Mouse (Mus musculus) thymus, postnatal 0 days (tissue): ENCODE measurements around the gene Nlrp10. TPM values are rescaled to one million over a fixed set of nuclear protein-coding genes. Genes with fewer than 3 reads are reported as not detected.

ENCODE experiments used
- DNase-seq: peaks from one replicate; pipeline ENCODE4 v3.0.0-alpha.2; 2015; ENCODE audit warnings: low spot score
- polyA plus RNA-seq: library from polyadenylated mRNA; unstranded; fragments of >200 nt; fragmentation: Nextera tagmentation; extraction: Ambion mirVana; gene quantifications from 2 replicates; pipeline ENCODE4 v1.2.1, GENCODE M21; 2015

Nlrp10 gene
- 0.04 and 0.13 TPM in 2 replicates for polyA plus RNA-seq

DNA sequence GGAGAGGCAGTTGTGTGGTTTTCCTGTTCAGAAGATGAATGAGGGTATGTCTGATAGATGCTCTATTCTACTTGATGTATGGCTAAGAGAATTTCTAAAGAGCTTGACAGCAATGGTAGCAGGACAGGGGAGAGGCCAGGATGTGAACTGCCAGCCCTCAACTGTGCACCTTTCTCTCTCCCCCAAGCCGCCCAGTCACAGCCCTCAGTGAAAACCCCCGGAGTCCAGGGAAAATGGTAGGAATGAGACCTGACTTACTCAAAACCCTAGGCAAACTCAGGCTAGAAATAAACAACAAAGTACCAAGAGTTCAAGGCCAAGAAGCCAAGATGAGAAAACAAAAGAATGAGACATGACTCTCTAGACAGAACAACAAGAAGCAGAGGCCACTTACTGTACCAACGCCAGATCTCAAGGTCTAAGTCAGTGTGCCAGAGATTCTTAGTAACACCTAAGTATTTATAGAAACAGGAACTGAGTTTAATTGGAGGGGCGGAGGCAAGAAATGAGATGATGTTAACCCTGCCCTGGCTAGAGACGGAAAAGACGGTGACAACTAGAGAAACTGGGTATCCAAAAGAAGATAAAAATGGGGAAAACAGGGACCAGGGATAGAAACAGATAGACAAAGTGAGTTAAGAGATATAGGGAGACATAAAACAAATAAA is at the start of gene Nlrp10:
Gene Nlrp10, minus strand, starts transcription at position 453 of the 668 bp plus-strand sequence.
- DNase-seq: no peak

GRCm38 (mm10) chr7:108972273-108972672 is 42.3 kb upstream of the Nlrp10 start:
- DNase-seq: no peak

DNA sequence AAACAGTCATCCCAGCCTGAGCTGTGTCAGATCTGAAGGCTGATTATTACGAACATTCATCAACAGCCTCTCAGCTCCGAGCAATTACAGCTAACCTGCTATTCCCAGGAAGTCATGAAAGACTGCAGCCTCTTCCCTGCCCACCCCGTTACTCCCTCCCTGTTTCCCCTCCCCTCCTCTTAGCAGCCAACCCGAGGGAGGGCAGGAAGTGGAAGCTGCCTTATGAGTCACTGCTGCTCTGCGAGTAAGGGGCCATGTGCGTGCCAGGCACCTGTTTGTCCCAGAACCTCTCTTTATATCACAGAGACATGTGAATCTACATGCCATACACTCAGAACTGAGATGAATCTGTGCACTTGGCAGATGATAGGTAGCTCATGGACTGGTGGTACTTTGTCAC is 38.2 kb upstream of the Nlrp10 start:
- DNase-seq: no peak

GRCm38 (mm10) chr7:108966742-108967362 is 36.9 kb upstream of the Nlrp10 start:
- DNase-seq: peak; percentile 51

DNA sequence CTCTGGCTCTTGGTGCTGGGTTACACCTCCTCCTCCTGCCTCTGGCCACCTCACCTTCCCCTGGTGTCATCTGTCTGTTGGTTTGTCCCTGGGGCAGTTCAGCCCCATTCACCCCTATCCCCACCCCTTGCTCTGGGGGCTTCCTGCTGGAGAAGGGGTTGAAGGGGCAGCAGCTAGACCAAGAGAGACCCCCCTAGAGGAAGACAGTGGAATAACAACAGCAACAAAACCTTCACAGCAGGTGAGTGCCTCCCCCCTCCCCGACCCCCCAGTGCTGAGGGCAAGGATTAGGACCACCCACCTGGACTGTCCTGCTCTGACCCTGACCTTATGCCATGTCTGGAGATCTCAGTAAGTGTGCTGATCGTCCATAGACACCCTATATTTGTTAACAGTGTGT is 36.0 kb upstream of the Nlrp10 start:
- DNase-seq: peak; percentile 17

DNA sequence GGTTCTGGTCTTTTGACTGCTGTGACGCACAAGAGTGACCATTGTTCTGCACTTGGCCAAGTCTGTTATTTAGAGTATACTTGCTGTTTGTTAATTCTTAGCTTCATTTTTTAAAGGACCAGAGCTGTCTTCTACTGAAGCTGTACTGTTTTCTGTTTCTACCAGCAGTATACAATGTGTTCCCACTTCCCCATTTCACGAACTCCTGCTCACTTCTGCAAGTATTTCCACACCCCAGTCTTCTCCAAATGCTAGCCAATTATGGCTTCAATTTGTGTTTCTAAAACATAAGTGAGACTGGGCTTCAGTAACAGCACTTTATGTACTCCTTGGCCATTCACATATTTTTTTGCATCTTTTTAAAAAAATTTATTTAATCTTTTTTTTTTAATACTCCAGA is 27.8 kb upstream of the Nlrp10 start:
- DNase-seq: no peak

- DNase-seq: peak; percentile 23
These were observed 24.2 kb upstream of the Nlrp10 start for GRCm38 (mm10) chr7:108954185-108954584.

DNA sequence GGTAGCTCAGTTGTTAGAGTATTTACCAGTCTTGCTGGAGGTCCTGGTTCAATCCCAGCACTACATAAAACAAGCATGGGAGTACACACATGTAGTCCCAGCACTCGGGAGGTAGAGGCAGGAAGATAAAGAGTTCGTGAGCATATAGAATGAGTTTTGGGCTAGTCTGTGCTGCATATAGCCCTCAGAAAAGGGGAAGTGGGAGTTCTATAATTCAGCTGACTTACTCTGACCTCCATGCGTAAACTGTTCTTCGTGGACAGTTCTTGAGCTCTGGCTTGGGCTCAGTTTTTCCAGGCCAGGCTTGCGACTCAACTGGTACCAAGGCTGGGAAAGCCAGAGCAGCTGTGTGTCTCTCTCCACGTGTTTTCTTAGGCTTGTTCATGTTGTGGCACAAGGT is 22.8 kb upstream of the Nlrp10 start:
- DNase-seq: no peak

- no peak for DNase-seq
These were observed 20.9 kb upstream of the Nlrp10 start for GRCm38 (mm10) chr7:108950762-108951331.

GRCm38 (mm10) chr7:108950312-108950761 is 20.4 kb upstream of the Nlrp10 start, which contains the start of gene Tub:
Gene Tub, plus strand, starts transcription at chr7:108950338.
- peak; percentile 39 for DNase-seq

DNA sequence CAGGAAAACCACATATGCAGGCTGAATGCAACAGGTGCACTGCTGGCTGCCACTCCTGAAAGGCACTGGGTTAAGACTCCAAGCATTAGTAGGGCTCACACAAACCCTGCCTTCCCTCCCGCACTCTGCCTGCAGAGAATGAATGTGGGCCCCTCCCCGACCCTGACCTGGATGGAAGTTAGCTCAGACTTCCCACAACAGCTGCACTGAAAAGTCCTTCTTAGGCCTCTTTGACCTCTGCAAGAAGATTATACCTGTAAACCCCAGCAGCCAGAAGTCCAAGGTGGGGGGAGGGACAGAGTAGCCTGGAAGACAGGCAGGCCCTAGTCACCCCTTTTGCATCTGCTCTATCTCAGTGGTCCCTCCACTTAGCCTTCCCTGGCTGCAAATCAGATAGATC is 19.3 kb upstream of the Nlrp10 start:
- no peak for DNase-seq

GRCm38 (mm10) chr7:108948611-108949010 is 18.6 kb upstream of the Nlrp10 start:
- no peak for DNase-seq

- DNase-seq: peak; percentile 43
These were observed 14.0 kb upstream of the Nlrp10 start for GRCm38 (mm10) chr7:108944002-108944401.

DNA sequence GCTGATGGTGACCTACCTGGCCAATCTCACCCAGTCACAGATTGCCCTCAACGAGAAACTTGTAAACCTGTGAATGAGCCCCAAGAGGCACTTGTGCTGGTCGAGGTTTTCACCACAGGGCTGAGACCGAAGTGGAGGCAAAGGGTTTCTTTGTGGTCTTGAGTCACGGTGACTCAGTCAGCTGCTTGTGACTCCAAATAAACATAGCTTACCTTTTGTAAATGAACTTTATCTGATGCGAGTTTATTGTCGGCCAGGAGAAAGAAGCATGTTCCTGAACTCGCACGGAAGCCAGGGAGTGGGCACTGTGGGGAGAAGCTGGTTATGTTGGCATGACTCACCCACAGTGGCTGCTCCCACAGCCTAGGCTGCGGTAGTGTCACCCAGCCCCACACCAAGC is 11.5 kb upstream of the Nlrp10 start:
- no peak for DNase-seq

- DNase-seq: no peak
These were observed 6.6 kb upstream of the Nlrp10 start for GRCm38 (mm10) chr7:108936591-108936990.

GRCm38 (mm10) chr7:108935411-108935810 is 5.4 kb upstream of the Nlrp10 start:
- DNase-seq: no peak

DNA sequence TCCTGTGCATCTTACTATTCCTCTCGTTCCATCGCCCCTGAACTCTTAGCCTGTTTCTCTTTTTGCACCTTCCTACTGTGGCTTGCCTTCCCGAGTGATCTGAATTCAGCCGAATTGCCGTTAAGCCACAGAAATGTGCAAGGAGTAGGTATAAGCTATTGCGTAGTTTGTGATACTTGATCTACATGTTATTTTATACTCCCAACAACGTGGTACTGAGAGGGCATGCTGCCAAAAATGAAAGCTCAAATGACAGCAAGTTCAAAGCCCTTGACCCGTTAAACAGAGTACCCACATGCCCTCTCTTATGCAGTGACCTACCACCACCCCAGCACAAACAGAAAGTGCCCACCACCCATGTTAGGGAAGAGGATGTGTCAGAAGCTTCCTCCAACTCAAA is 4.9 kb upstream of the Nlrp10 start:
- no peak for DNase-seq

GRCm38 (mm10) chr7:108933794-108934731 is 4.1 kb upstream of the Nlrp10 start, which contains the start of gene Eif3f:
Gene Eif3f, plus strand, starts transcription at chr7:108934417.
- peak; percentile 98 for DNase-seq

DNA sequence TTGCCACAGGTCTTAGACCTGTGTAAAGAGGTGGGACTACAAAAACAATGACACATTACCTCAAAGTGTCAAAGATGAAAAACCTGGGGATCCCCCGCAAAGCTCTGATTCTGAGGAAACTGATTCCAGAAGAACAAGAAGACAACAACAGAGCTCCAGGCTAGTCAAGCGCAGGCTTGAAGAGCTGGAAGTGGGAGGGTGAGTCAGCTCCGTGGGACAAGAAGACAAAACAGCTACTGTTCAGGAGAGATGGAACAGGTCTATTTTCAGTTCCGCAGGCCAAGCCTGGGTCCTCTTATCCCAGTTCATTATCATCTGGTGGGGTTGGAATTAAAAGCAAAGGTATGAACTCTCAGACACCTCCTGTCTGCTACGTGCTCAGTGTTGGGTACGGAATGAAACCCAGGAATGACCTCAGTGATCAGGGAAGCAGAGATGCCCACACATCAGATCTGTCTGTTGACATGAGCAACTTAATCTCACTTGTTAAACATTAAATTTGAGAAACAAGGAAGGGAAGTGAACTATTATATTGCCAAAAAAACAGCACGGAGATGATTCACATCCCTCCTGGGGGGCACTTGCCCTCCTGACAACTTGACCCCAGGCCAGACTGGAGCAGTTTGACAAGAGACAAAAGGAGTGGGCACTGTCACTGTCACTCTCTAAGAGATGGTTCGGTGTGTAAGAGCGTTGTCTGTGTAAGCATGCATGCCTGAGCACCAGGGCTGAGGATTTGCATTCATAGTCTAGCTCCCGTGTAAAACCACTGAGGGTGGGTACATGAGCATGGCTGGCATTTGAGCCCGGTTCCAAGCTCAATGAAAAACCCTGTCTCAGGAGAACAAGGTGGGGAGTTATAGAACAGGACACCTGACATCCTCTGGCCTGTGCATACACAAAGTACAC is 1.4 kb downstream of the Nlrp10 start:
- DNase-seq: no peak

GRCm38 (mm10) chr7:108927043-108927442 is 2.9 kb downstream of the Nlrp10 start:
- no peak for DNase-seq
